Mouse (Mus musculus): ENCODE data around the gene Spty2d1.

DNA sequence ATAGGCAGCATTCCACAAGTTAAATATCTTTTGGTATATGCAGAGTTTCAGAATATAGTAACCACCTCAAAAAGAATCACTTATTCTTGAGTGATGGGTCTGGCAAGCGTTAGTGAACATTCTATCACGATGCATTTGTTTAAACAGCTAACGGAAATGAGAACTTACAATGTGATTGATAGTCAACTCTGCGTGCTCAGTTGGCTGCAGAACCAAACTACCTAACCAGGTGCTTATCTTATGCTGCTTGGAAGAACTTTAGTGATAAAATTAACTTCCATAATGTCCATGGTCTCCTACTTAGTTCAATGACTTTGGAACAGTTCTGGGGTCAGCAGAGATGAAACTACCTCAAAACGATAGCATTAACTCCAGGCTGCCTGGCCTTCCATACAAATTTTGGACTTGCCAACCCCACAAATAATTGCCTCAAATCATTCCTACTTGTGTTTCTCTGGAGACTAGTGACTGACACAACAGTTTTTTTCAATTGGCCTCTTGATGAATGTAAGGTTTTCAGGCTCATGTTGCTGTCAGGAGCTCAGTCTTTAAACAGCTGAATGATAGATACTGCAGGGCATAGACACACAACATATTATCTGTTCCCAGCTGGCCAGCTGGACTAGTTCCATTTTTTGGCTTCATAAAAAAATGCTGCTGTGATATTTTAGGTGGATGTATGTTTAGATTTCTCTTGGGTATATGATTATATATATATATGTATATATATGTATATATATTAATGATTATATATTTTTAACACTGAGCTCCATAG lies 6.9 kb downstream of the Spty2d1 start:
- TF ChIP-seq CTCF (IDR thresholded peaks at IDR 0.05) (no peak), EP300 (IDR thresholded peaks at IDR 0.05) (no peak)

All from lung, postnatal 0 days (tissue).